Mouse (Mus musculus) hindbrain, embryonic 10.5 days (tissue): Measurements from ENCODE around the gene Snta1. TPM values are rescaled to one million over a fixed set of nuclear protein-coding genes. Genes with fewer than 3 reads are reported as not detected.

ENCODE experiments used
- DNase-seq: peaks from one replicate; pipeline ENCODE4 v3.0.0-alpha.2; 2017; ENCODE audit warnings: low spot score
- H3K27ac ChIP-seq: fragments of 300-500 bp; sonication (generic); 2 replicates; pipeline ENCODE4 v1.5.1; 2016; ENCODE audit warnings: mild to moderate bottlenecking, moderate library complexity
- H3K27me3 ChIP-seq: fragments of 300-500 bp; sonication (generic); 2 replicates; pipeline ENCODE4 v1.6.1; 2016; ENCODE audit warnings: mild to moderate bottlenecking; ENCODE audit not compliant: poor library complexity, insufficient read depth, severe bottlenecking
- H3K36me3 ChIP-seq: fragments of 300-500 bp; sonication (generic); 2 replicates; pipeline ENCODE4 v1.6.1; 2016; ENCODE audit warnings: mild to moderate bottlenecking, moderate library complexity
- H3K4me1 ChIP-seq: fragments of 300-500 bp; sonication (generic); replicated peaks from 2 replicates; pipeline ENCODE4 v1.6.1; 2016; ENCODE audit warnings: mild to moderate bottlenecking
- H3K4me3 ChIP-seq: fragments of 300-500 bp; sonication (generic); 2 replicates; pipeline ENCODE4 v1.5.1; 2016; ENCODE audit warnings: mild to moderate bottlenecking, moderate library complexity
- H3K9me3 ChIP-seq: fragments of 300-500 bp; sonication (generic); 2 replicates; pipeline ENCODE4 v1.6.1; 2016; ENCODE audit warnings: mild to moderate bottlenecking, moderate library complexity
- WGBS: fragments of 180-500 bp; shearing (Covaris S2); methylation state at CpG from one replicate; pipeline ENCODE4 v1.1.7; 2016; 5-methylcytosine and 5-hydroxymethylcytosine counted together
- polyA plus RNA-seq: library from polyadenylated mRNA; unstranded; fragments of >200 nt; fragmentation: Nextera tagmentation; extraction: Ambion mirVana; gene quantifications from 2 replicates; pipeline ENCODE4 v1.2.1, GENCODE M21; 2016

Snta1 gene
- polyA plus RNA-seq, 1 experiment from 2014 or later = 7.9 TPM

DNA sequence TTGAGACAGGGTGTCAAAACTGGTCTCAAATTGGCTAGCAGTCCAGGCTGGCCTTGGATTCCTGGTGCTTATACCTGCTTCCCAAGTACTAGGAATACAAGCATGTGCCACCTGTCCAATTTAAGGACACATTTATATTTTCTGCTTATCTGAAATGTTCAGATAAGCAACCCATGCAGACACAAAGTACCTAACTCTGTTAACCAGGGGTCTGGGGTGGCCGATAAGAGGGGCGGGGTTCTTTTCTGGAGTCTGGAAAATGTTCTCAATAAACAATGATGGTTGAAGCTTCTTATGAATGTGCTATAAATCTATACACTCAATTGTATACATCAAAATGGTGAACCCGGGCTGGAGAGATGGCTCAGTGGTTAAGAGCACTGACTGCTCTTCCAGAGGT, 81.0 kb downstream of the Snta1 start:
- 86% methylated on average over 3 of the region's 3 CpGs for WGBS
- Histone ChIP-seq H3K27ac (no peak overlapping the region), H3K4me3 (no peak overlapping the region), H3K27me3 (no peaks in the 10 kb centered on the region), H3K4me1 (no peaks in the 10 kb centered on the region), H3K36me3 (no peaks in the 10 kb centered on the region), H3K9me3 (no peaks in the 10 kb centered on the region)
- no peak for DNase-seq

Other genes starting within 250 kb of the Snta1 start
- gene Bpifa5, start 245.5 kb downstream of the Snta1 start, polyA plus RNA-seq = not detected in 2 replicates
- gene Bpifb1, start 217.3 kb downstream of the Snta1 start, polyA plus RNA-seq = not detected in 2 replicates
- gene Bpifb5, start 184.4 kb downstream of the Snta1 start, polyA plus RNA-seq = 0.30 and 0.41 TPM in 2 replicates
- not detected in 2 replicates for gene Bpifb9a, start 150.2 kb downstream of the Snta1 start, polyA plus RNA-seq
- not detected in 2 replicates for gene Bpifb9b, start 100.9 kb downstream of the Snta1 start, polyA plus RNA-seq
- 13.9 and 16.0 TPM in 2 replicates for gene Cdk5rap1, start 35.1 kb downstream of the Snta1 start, polyA plus RNA-seq
- gene Cbfa2t2, start 28.4 kb upstream of the Snta1 start, polyA plus RNA-seq = 79.1 and 84.9 TPM in 2 replicates
- gene 1700003F12Rik, start 139.0 kb upstream of the Snta1 start, polyA plus RNA-seq = 9.5 and 10.0 TPM in 2 replicates
- 0.60 and 1.3 TPM in 2 replicates for gene Actl10, start 143.7 kb upstream of the Snta1 start, polyA plus RNA-seq
- 9.8 and 16.0 TPM in 2 replicates for gene Necab3, start 150.8 kb upstream of the Snta1 start, polyA plus RNA-seq
- gene E2f1, start 161.8 kb upstream of the Snta1 start, polyA plus RNA-seq = 41.4 and 43.8 TPM in 2 replicates
- 14.5 and 16.9 TPM in 2 replicates for gene Pxmp4, start 195.6 kb upstream of the Snta1 start, polyA plus RNA-seq
- 1.3 and 1.4 TPM in 2 replicates for gene Zfp341, start 205.2 kb upstream of the Snta1 start, polyA plus RNA-seq
- 0.36 TPM in 1 of 2 replicates, not detected in the other for gene 4930519P11Rik, start 205.3 kb upstream of the Snta1 start, polyA plus RNA-seq
- gene Chmp4b, start 243.6 kb upstream of the Snta1 start, polyA plus RNA-seq = 13.3 and 18.1 TPM in 2 replicates